Mouse (Mus musculus) embryo, embryonic 10.5 days (tissue): ENCODE results near the gene Hoxd13.

Experiments
- DNase-seq: peaks from one replicate; pipeline ENCODE4 v3.0.0-alpha.2; 2015; ENCODE audit warnings: low spot score

Gene Hoxd13

DNA sequence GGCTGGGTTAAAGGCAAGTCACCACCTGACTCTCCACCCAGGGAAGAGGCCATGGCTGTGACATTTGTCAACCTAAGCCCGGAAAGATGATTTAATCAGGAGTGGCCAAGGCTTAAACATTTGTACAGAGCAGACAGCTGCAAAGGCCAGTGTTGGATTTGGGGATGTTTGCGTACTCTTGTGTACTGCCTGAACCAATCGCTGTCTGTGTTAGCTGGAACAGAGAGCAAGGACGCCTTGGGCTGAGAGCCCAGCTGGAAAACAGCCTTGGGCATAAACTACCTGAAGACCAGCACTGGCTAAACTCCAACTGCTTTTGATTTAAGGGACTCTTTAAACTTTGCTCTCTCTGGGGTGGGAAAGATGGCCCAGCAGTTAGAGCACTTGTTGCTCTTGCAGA lies 40.6 kb downstream of the Hoxd13 start:
- DNase-seq = no peak

DNA sequence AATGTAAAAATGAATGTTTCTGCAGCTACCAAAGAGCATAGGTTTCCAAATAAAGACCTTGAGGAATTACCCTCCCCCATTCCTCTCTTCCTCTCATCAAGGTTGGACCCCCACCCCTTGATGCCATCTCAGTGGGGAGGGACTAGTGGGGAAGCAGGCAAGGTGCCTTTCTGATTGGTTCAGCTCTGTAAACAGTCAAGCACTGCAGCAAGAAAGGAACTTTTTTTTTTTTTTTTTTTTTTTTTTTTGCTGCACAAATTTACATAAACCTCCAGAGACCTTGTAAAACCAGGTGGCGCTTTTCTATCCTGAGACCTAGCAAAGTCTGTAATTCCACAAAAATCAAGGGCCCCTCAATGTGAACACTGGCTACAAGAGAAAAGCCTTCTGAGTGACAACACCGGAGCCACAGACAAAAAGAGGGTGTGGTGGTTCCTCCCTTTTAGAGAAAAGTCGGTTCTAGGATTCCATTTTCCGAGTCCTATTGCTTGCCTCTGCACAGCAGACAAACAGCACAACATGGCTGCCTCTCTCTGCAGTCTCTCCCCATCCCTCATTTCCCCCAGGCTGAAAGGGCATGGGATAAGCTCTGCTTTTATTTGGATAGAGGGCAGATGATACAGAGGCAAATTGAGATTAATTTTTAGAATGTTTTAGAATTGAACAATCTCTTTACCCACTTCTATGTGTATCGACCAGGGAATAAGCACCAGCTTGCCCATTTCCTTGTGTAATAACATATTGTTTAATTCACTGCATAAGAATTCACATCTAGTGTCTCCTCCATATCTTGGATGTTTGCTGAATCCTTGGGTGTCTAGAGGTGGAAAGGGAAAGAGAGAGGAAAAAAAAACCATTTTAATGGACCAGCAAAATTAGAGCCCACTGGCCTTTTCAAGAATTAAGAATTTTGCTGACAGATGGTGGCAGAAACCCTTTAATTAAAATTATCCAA lies 41.6 kb downstream of the Hoxd13 start:
- no peak for DNase-seq

DNA sequence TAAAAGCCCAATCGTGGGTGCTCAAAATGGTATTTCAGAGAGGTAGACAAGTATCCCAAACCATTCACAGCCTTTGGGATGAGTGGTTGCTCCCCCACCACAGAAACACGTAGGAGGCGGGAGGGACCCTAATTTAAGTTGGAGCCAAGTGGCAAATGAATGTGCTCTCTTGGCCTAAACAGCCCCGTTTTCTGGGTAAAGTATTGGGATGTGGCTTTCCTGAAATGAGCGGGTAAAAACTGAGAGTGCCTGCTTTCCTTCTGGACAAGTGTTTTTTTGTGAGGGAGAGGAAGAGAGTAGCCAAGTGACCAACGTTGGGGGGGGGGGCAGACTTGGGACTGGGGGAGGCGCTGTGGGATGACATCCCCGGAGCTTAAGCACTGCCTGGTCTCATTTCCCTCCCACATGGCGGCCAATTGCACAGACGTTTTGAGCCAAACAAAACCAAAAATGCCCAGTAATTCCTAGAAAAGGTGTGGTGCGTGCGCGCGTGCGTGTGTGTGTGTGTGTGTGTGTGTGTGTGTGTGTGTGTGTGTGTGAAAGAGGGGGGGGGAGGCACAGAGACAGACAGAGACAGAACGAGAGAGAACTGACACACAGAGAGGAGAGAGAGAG lies 42.9 kb downstream of the Hoxd13 start:
- no peak for DNase-seq

DNA sequence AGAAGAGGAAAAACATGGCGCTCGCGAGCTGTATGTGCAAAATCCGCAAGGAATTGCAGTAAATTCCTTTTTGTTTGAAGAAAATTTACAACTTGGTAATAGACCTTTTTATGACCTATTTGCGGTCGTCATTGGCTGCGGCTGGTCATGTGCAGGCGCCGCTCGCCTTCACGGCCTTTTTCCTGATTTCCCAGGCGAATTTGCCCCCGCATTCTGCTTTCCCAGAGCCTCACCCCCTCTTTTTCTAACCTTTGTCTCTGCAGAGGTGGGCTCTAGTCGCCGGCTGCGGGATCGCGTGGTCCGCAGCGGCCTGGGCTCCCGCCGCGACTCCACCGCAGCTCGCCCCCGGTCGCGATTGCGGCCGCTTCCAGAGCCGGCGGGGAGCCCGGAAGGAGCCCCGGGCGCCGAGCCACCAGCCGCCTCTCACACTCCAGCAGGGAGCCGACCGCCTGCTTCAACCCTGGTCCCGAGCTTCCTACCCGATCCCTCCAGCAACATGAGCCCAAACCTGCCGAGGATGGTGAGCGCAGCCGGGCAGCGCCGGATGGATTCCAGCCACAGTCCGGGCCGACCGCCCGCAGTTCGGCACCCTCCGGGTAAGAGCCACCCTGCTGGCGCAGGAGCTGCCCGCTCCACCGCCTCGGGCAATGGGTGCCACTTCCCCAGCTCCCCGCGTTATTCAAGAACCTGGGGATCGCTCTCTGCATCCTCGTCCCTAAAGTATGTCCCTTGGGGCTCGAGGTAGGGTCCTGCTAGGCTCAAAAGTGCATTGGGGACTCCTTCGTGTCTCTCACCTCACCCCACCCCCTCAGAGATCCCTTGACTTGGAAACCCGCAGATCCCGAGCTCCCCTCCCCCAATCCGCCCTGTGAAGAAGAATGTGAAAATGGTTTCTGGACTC lies 43.9 kb downstream of the Hoxd13 start, which contains the start of the genes Hoxd3 and Hoxd4:
Hoxd3 (plus strand) TSS at position 207 of the 901 bp plus-strand sequence.
Hoxd4 (plus strand) TSS at position 209 of the 901 bp plus-strand sequence.
- DNase-seq = no peak

DNA sequence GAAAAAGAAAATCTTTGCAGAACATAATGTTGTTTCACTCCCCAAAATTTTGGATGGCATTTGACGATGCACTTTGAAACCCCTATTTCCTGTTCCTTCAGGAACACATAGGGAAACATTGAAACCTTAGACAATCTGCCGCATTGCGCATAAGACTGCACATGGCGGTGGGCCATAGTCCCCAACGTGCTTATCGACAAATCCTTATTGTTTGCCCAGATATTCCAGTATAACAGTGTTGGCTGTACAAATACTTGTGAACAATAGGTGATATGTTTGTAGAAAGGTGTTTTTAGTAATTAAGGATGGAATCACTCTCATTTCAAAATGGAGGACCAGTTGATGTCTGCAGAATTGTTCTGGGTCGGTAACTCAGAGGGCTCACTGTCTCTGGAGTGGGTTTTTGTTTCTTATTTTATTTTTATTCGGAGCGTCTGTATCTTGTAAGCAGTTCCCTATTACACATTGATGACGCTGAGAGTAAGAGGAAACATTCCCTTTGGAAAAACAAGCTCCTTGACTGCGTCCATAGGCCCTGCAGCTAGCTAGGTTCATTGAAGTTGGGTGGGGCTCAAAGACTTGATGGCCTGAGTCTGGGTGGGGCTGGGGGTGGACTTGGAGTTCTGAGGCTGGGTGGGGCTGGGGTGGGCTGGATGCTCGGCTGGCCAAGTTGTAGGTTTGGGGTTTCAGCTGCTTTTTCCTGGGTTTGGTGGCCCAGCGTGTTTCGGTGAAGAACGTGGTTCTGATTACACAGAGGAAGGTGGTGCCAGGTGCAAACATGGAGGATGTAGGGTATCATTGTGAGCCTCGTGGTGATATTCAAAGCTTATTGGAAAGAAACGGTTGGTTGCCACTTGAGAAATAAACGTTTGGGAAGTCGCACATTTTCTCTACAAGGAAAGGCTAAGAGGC lies 45.4 kb downstream of the Hoxd13 start:
- no peak for DNase-seq

DNA sequence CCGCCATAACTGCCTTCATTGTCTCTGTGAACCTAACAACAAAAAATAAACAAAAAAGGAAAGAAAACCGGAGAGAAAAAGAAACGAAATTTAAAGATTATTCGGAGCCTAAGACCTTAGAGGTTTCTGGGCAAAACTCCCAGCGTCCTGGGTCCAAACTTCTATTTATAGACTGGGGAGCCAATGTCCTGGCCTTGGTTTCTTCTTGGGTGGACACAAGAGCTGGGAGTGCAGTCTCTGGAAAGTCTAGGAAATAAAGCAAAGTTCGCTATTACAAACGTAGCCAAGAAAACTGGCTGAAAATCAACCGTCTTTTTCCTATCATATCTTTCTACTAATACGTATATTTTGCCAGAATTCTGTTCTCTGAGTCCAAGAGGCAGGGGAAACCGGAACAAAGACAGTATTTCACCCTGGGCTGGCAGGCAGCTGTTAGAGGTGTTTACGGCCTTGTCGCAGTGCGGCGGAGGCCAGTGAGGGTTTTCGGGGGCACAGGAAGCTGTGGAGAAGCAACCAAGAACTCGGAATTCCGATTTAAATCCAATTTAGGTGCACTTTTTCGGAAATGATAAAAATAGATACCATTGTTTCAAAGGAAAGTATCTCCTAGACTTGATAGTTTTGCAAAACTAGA lies 46.2 kb downstream of the Hoxd13 start:
- DNase-seq = no peak

DNA sequence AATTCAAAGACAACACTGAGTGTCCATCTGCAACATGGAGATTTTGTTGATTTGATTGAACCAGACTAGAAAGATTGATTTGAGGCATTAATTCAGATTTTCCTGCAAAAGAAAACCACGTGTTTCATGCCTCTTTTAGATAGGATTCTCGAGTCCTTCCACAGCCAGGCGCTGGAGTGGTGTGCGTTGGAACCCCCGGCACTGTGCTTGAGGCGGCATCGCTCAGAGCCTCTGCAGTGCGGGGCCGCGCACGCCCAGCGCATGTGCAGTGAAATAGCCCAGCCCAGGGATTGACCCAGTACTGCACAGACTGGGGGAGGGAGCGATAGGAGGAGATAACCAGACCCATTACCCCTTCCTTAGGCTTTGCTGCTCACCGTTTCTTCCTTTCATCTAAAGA lies 46.8 kb downstream of the Hoxd13 start:
- DNase-seq = no peak

DNA sequence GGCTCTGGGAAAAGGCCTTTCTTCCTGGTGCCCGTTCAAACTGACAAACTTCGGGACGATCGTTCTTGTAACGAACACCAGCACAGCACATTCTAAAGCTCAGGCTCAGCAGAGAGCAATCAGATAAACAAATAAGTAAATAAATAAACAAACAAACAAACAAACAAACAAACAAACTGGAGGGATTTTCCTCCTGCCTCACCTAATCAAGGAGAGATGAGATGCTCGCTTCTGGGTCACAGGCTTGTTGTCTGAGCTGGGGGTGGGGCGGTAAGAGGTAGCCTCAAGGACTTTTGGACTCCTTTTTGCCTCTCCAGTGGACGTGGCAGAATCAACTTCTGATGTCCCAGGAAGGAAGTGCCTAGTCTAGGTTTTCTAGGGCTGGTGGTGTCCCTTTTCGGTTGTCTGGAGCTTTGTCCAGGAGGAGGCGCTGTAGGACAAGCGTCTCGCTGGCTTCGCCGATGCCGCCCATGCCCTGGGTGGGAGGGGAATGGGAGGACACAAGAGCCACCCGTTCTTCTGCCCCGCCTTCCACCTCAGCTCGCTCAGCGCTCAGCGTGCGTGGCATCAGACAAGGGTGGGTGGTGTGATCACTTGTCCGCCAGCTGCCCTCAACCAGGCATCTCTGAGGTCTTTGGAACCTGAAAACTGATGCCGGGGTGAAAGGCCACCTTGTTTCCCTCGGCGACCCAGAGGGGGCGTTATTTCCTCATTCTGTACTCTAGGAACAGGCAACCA lies 47.6 kb downstream of the Hoxd13 start:
- peak; percentile 96 for DNase-seq

DNA sequence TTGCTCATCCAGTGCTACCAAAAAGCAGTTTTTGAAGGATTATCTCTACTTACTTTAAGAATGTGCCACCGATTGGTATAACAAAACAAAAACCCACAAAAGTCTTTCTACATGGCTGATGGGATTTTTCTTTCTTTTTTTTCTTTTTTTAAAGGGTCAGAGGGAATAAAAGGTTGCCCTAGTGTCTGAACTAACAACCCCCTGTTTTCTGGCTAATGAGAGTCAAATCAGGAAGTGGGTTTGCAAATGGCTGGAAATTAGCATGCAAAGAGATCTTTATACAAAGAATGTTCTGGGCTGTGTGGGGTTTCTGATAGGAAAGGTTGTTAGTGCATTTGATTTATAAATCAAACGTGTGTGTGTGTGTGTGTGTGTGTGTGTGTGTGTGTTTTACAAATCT lies 52.3 kb downstream of the Hoxd13 start:
- DNase-seq = no peak

DNA sequence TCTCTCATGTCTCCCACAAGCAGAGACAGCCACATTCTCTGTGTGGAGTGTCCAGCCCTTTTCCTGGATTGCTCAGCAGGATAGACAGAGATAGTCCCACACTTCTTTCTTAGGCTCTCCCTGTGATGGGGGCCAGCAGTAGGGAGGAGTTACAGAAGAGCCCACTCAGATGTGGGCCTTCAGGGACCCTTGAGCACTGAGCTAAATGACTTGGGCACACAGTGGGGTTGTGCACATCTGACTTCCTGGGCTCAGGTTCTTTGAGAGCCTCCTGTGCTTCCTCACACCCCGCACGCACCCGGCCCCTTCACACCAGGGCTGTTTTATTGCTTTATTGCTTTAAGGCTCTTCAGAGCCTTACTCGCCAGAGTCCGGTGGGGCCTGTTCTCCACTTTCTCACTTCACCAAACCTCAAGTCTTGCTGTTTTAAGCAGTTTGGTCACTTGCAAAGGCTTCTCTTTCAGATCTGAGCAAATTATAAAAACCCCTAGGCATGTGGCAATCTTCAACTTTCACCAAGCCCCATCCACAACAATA lies 52.9 kb downstream of the Hoxd13 start:
- DNase-seq = no peak
